Mouse (Mus musculus) small intestine, adult 2 months (tissue): ENCODE results near the gene Gm14214.

Experiments
- CTCF ChIP-seq: fragments of 200-500 bp; IDR thresholded peaks from 2 replicates; pipeline ENCODE4 v1.5.1; 2012; ENCODE audit warnings: low read depth, mild to moderate bottlenecking, control low read depth, inconsistent platforms, low read length, moderate library complexity, mixed read lengths; ENCODE audit not compliant: insufficient replicate concordance, insufficient read length; ENCODE audit errors: extremely low read depth
- POLR2A ChIP-seq: fragments of 200-500 bp; IDR thresholded peaks from 2 replicates; pipeline ENCODE4 v1.6.1; 2012; ENCODE audit warnings: low read depth, mild to moderate bottlenecking, control low read depth, inconsistent platforms, low read length, moderate library complexity

DNA sequence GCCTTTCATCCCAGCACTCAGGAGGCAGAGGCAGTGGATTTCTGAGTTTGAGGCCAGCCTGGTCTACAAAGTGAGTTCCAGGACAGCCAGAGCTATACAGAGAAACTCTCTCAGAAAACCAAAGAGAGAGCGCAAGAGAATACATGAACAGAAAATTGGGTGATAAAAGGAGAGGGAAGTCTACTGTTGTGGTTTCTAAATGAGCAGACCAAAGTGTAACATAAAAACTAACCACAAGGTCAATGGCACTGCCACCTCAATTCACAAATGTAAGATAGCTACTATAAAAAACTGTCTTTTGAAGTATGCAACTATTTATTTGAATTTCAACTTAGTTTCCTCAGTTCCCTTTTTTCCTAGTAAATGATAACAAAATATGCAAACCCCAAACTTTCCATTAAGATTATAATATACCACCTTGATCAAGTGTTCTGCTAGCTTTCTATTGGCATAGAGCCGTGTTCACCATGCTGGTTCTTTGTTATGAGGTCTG is 15.7 kb downstream of the Gm14214 start:
- TF ChIP-seq POLR2A (no peak), CTCF (no peak)
